Mouse (Mus musculus) activated CD4-positive, CD25-positive, alpha-beta regulatory T cell, adult 4 months (primary cell): Measurements from ENCODE around the gene Pole2. TPM values are rescaled to one million over a fixed set of nuclear protein-coding genes. Genes with fewer than 3 reads are reported as not detected.
A peak's percentile ranks its signal among the peaks of the same experiment; 100 is the strongest.
"Not testable (repeated sequence)": the region's sequence is repeated elsewhere in the genome, so short reads cannot be mapped to it uniquely, and the experiment has no call there.

Experiments
- ATAC-seq: one replicate; pipeline ENCODE4 v1.8.0; 2017
- polyA plus RNA-seq, 2 experiments: library from polyadenylated mRNA; unstranded; fragments of 100-300 nt; shearing (Covaris generic); gene quantifications; one replicate each; pipeline ENCODE4 v1.2.1; 2017

Pole2 gene
- polyA plus RNA-seq, 2 experiments from 2014 or later = 14.2 to 15.5 TPM

DNA sequence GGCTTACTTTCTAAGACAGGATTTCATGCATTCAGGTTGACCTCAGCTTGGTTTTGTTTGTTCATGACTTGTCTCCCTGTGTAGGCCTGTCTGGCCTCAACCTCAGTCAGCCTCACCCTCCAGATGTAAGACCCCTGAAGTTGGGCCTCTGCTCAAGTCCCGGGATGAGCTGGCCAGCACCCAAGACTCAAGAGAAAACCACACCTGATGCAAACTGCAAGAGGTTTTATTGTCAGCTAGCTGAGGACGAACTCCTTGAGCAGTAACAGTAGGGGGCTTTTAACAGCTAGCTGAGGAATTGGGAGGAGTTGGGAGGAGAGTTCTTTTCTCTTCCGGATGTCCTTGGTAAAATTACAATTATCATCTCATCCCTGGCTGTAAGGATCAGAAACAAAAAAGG is 50.5 kb downstream of the Pole2 start:
- ATAC-seq = no peak

DNA sequence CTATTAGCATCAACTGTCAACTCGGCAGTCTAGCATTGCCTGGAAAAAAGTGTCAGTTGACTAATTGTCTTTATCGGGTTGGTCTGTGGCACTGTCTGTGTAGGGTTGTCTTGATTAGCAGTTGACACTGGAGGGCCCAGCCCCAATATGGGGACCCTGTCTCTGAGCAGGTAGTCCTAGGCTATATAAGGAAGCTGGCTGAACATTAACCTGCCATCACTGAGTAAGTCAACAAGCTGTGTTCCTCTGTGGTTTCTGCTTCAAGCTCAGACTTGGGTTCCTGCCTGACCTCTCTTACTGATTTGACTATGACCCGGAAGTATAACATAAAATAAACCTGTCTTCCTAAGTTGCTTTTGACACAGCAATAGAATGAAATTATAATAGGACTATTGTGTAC is 52.0 kb downstream of the Pole2 start:
- no peak for ATAC-seq

DNA sequence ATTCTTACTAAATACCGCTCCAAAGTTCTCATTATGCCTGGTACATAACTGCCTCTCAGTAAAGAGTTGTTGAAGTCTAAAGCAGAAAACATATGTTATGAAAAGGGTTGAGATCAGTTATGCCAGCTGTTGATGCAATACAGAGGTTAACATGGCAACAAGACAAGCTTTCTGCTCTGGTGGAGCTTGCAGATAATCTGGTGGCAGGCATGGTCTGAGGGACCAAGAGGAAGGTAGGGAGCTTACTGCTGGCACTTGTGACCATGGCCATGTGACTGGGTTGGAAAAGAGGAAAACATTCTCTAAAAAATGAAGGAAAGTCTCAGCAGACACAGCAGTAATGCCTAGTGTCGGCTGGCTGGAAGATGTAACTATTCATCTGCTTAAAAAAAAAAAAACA is 56.7 kb downstream of the Pole2 start:
- no peak for ATAC-seq

DNA sequence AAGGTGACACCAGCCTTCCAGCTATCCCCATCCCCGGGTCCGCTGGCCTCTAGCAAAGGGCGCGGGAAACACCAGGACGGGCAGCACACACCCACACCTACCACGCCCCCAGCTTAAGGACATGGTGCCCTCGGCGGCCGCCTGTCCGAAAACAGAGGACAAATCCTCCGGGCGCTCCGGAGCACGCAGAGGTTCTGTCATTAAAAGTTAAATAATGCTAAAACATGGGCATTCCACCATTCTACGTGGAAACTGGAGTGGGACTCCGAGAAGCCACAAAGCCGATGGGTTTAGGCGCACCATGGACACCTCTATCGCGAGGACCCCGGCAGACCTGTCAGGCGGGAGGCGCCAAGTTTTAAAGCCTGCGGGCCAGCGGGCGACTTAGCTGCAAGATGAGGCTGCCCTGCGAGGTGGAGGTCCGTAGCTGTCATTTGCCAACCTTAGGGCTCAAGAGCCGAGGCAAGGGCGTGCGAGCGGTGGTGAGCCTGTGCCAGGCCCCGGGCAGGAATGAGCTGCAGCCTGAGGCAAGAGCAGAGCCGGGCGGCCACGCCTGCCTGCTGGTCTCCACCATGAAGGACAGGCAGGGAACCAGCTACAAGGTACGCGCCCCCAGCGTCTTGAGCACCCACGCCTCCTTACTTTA is 59.4 kb downstream of the Pole2 start, which contains the start of gene Lrr1:
Gene Lrr1, plus strand, starts transcription at position 354 of the 646 bp plus-strand sequence.
- peak; percentile 76 for ATAC-seq

DNA sequence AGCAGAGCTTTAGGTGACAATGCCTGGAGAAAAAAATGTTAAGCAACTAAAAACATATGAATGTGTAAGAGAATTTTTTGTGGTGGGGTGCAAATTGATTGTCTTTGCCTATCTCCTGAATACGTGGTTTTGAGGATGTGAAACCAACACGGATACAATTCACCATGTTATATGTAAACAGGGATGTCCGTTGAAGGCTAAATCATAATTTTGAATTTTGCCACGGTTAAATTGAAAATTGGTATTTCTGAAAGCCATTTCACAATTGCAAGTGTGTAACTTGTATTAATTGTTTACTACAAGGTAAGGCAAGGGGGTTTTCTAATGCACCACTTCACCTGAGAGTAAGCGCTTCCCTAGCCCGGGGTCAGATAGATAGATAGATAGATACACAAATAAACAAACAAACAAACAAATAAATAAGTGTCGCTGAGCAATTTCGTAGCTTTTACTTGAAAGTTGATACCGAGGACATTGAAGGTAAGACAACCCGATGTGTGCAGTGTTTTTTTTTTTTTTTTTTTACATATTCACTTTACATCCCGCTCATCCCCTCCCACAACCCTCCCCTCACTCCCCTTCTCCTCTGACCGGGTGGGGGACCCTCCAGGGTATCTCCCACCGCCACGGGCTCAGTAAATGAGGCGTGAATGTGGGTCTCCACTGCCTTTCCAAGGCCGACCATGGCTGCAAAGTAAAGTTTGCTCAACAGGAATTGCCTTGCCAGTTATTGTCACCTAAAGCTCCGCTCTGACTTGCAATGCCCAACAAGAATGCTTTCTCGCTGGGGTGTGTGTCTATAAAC is 60.1 kb downstream of the Pole2 start:
- ATAC-seq = no peak

DNA sequence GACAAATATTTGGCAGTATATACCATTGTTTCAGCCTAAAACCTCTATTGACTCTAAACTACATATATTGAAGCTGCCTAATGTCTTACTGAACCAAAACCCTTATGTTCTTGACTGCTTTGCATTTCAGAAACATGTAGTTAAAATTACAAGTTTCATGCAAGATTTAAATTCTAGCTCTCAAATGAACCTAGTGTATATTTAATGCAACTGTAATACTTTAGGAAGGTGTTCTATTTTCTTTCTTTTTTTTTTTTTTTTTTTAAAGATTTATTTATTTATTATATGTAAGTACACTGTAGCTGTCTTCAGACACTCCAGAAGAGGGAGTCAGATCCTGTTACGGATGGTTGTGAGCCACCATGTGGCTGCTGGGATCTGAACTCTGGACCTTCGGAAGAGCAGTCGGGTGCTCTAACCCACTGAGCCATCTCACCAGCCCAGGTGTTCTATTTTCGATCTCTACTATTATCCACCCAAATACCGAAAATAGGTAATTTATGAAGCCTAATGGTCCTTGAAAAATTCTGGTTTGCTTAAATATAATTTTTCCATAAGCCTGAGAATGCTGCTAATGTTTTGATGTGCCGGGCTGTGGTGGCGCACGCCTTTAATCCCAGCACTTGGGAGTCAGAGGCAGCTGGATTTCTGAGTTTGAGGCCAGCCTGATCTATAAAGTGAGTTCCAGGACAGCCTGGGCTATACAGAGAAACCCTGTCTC is 61.0 kb downstream of the Pole2 start:
- not testable (repeated sequence) for ATAC-seq

DNA sequence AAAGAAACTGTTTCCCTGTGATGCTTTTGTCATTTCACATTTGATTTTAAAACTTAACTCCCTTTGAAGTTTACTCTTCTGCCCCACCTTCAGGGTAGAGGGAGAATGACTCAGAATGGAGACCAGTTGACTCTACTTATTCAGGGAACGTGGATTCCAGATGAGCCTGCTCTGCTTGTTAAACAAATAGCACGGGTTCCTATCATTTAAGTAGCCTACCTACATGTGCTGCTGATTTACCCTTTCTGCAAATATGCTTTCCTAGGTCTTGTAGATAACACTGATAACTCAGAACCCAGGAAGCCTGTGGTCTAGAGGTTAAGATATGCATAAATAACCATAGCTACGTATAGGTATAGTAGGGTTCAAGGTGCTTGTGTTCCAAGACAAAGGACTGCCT is 63.1 kb downstream of the Pole2 start:
- ATAC-seq = peak; percentile 37

DNA sequence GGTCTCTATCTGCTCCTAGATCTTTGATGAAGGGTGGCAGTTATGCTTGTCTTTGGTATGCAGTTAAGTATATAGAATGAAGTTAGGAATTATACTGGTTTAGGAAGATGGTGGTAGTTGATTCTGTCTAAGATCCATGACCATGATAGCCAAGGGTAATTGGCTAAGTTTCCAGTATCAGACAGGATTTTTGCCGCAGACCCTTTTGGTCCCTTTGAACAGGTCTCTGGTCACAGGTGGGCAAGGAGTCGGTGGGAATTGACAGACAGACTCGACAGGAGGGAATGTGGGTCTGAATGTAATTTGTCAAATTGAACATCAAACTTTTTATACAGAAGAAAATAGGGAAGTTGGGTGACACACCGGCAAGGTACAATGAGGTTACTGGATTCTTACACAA is 64.4 kb downstream of the Pole2 start:
- ATAC-seq = not testable (repeated sequence)

DNA sequence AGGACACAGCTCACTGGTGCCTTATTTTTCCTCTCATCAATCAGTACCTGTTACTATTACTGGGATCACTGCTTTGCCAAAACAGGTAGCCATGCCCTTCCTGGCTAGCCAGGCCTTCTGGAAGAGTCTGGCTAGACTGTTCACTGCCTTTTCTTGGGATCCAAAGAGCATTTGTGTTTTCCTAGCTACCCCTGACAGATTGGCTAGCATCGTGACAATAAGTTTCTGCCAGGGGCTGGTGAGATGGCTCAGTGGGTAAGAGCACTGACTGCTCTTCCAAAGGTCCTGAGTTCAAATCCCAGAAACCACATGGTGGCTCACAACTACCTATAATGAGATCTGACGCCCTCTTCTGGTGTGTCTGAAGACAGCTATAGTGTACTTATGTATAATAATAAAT is 67.3 kb downstream of the Pole2 start:
- not testable (repeated sequence) for ATAC-seq

DNA sequence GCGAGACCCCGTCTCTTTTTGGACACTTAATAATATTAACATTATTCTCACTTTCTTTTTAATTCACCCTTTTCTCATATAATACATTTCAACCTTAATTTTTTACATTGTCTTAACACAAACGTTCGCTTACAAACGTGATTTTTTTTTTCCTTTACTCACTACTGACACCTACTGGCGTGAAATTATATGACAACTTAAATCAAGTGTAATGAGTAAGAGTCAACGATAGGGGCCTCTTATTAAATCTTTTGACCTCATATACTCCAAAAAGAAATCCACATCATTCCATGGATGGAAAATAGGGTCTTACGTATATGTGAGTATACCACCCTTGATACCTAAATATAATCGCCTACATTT is 68.4 kb downstream of the Pole2 start:
- peak; percentile 30 for ATAC-seq

DNA sequence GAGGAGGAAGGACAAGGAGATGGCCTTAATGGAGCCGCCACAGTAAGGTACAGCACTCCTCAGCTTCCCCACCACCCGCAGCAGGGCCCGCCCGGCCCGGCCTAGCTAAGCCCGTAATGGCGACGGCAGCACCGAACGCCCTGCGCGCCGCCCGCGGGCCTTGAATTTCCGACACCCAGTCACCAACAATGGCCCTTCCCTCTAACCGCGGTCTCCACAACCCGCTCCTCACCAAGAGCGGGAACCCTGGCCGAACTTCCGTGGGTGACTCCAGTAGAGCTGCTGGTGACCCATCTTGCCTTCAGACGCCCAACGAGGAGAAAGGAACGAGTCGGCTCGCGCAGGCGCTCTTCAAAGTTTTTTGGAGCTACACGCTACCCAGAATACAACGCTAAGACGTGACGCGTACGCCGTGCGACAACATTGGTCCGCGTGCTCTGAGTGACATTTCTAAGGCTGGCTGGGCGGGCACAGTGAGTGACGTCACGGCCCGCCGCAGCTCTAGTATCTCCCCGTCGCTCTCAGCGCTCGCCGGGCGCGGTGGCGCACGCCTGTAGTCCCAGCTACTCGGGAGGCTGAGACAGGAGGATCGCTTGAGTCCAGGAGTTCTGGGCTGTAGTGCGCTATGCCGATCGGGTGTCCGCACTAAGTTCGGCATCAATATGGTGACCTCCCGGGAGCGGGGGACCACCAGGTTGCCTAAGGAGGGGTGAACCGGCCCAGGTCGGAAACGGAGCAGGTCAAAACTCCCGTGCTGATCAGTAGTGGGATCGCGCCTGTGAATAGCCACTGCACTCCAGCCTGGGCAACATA is 69.0 kb downstream of the Pole2 start, which contains the start of gene Rps29:
Gene Rps29, minus strand, starts transcription at position 422 of the 813 bp plus-strand sequence.
- peak; percentile 93 for ATAC-seq

DNA sequence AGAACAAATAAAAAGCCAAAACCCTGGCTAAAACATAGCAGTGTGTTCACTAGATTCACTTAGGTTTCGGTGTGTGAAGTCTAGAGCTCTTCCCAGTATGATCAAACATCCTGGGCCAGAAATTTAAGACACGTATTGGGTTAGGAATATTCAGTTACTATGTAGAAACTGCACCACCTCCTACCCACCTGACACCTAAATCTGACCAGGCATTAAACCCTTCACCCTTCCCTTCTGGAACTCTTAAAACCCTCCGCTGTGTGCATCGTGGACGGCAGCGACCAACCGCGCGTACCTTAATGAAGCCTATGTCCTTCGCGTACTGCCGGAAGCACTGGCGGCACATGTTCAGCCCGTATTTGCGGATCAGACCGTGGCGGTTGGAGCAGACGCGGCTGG is 69.6 kb downstream of the Pole2 start:
- no peak for ATAC-seq

DNA sequence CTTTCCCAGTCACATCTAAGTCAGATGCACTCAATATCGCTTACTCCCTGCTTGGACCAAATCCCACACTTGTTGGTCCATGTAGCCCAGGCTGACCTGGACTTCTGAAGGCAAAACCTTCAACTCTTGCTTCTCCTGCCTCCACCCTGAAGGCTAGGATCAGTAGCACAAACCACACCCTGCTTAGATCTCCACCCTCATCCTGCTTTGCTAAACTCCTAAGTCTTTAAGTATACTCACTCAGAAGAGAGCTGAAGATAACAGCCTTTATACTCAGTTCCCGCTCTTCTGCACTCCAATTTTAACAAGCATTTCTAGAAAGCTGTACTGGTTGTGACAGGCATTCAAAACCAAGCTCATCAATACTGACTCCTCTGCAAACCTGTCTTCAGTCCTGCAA is 70.9 kb downstream of the Pole2 start:
- no peak for ATAC-seq

DNA sequence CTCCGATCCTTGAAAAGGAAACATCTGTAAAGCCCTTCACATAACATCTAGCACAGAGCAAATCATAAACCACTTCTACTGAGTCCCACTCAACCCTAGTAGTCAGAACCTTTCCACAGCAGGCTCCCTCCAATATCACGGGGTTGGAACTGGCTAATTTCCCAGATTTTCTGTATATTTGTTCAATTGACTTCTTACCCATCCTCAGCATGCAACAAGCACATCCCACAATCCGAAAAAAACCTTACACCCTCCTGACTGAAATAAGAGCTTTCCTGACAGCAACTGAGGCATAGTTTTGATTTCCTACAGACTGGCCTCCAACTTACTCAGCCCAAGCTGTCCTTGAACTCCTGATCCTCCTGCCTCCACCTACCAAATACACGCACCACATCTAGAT is 71.6 kb downstream of the Pole2 start:
- no peak for ATAC-seq

DNA sequence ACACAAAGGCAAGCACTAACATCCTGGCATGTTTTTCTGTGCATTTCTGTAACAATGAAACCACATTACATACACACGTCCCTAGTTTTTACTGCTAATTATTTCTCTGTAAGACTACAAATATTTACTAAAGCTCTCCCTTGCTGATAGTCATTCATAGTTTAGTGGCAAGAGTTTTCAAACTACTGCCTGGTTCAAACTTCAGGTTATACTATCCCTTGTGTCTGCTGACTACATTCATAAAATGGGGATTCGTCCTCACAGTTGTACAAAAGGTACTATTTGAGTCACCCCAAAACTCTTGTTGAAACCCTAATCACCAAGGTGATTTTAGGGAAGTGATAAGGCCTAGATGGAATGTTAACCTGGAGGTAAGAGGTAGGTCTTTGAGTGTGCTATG is 72.1 kb downstream of the Pole2 start:
- no peak for ATAC-seq

Other genes starting within 250 kb of the Pole2 start
- gene Rps29, start 69.0 kb downstream of the Pole2 start, polyA plus RNA-seq = 1,000 to 10,000 TPM; 2,273 to 4,022 TPM
- gene Lrr1, start 59.4 kb downstream of the Pole2 start, polyA plus RNA-seq = 1 to 10 TPM; 1.7 to 4.0 TPM
- gene Rpl36al, start 44.1 kb downstream of the Pole2 start, polyA plus RNA-seq = 100 to 1,000 TPM; 638 to 650 TPM
- gene Mgat2, start 44.0 kb downstream of the Pole2 start, polyA plus RNA-seq = 10 to 100 TPM; 23.3 to 23.5 TPM
- gene Gm49383, start 31.1 kb downstream of the Pole2 start, polyA plus RNA-seq = 10 to 100 TPM in 1 of 2 experiments, 1 to 10 TPM in 1; 8.2 to 10.3 TPM
- 1 to 10 TPM; 3.3 to 5.2 TPM for gene Dnaaf2, start 29.8 kb downstream of the Pole2 start, polyA plus RNA-seq
- gene Gm49384, start 23.9 kb downstream of the Pole2 start, polyA plus RNA-seq = 1 to 10 TPM; 8.2 to 9.1 TPM
- 10 to 100 TPM; 13.0 to 26.6 TPM for gene Klhdc1, start 13.0 kb upstream of the Pole2 start, polyA plus RNA-seq
- 10 to 100 TPM; 11.8 to 19.7 TPM for gene Klhdc2, start 68.5 kb upstream of the Pole2 start, polyA plus RNA-seq
- gene Nemf, start 129.0 kb upstream of the Pole2 start, polyA plus RNA-seq = 100 to 1,000 TPM; 138 to 148 TPM
- gene Arf6, start 144.0 kb upstream of the Pole2 start, polyA plus RNA-seq = 10 to 100 TPM; 35.2 to 74.5 TPM
- gene Gm9887, start 144.3 kb upstream of the Pole2 start, polyA plus RNA-seq = not detected